Mouse (Mus musculus): ENCODE measurements around the gene Ngfr.
"Not testable (repeated sequence)": the region's sequence is repeated elsewhere in the genome, so short reads cannot be mapped to it uniquely, and the experiment has no call there.

Gene Ngfr

DNA sequence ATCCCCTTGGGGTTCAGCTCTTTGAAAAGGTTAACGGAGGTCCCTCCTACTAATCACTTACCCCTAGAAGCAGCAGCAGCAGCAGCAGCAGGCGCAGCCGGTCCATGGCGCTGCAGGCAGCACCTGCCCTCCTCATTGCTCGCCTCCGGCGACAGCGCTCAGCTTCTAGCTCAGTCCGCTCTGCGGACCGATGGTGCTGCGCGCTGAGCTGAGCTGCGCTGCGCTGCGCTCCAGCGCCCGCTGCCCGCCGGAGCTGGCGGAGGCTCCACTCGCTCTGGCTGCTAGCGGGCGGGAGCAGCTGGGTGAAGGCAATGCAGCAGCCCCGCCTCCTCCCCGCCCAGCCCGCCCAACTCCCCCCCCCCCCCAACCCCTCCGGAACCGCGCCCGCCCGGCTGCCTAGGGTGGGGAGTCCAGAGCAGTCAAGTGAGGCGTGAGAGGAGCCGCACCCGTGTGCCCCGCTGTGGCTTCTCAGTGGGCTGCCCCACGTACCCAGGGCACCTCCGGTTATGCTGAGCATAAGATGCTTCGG lies at the start of gene Ngfr:
TSS of gene Ngfr (minus strand) at position 313 of the 529 bp plus-strand sequence.
- no peak for DNase-seq (ENCODE audit: low spot score in 2 of 2)

DNA sequence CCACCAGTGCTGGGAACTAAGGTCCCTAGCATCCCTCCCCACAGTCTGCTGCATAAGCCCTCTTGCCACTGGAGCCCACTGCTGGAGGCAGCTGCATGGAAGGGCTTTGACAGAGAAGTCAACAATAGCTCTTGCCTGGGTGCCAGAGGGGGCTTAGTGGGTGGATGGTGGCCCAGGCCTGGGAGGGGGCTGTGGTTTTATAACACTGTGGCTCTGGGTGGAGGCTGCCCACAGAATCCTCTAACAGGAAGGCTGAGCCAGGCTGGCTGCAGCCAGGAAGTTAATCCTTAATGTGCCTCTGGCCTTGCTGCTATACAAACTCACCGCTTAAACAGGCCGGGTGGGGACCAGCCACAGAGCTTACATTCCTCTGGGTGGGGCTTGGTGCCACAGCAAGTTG lies 47.5 kb upstream of the Ngfr start:
- no peak for DNase-seq (ENCODE audit: low spot score in 2 of 2)

GRCm38 (mm10) chr11:95633512-95634000 lies 46.0 kb upstream of the Ngfr start:
- DNase-seq (ENCODE audit: low spot score in 2 of 2): no peak

DNA sequence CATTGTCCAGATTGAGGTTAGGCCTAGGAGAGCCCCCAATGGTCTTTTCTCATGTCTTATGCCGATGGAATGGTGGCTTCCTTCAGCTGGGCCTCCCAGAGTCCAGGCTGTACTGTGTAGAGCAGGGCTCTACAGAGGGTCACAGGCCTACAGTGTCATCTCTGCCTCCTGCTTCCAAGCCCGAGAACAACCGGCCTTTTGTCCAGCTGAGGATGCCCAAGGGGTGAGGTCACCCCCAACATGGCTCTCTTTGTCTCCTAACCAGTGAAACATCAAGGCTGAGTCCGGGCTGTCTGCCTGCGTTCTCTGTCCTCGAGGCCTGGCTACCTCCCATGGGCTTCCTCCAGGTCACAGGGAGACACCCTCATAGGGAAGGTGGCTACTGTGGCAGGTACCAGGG lies 44.9 kb upstream of the Ngfr start:
- DNase-seq (ENCODE audit: low spot score in 2 of 2): no peak

- no peak for DNase-seq (ENCODE audit: low spot score in 2 of 2)
These were observed 43.8 kb upstream of the Ngfr start for GRCm38 (mm10) chr11:95631301-95631700.

DNA sequence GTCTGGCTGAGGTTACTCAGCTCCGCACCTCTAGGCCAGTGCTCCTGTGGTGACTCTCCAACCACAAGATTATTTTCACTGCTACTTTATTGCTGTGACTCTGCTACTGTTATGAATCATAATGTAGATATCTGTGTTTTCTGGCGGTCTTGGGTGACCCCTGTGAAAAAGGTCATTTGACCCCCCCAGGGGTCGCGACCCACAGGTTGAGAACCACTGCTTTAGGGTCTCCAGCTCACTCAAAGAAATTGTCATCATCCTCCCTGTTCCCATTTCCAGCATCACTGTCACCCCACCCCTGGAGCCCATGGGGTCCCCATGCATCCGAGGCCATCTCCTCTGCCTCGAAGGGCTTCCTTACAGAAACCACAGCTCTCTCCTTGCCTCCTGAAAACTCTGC lies 43.0 kb upstream of the Ngfr start:
- DNase-seq (ENCODE audit: low spot score in 2 of 2): no peak

- DNase-seq (ENCODE audit: low spot score in 2 of 2): no peak
These were observed 34.9 kb upstream of the Ngfr start for GRCm38 (mm10) chr11:95622426-95622825.

DNA sequence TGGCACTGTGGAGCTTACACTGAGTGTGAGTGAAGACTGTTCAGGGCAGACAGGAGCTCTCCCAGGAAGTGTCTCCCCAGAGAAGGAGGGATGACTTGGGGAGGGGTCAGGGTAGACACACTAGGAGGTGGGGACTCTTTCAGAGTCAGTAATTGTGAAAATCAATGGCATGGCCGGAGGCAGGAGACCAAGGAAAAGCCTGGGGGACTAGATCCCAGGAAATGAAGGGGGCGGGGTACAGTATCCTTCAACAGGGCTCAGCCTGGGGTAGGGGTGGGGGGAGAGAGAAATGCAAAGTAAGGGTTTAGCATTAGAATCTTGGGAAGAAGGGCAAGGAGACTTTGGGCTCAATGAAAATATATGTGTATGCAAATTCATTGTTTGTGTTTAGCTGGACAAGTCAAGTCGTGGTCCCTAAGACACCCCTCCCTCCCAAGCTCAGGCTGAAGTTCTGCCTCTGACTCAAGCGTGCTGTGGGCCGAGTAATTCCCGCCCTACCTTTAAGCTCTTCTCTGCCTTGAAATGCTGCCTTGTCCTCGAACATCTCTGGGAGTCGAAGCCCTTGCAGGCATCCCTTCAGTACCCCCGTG lies 34.1 kb upstream of the Ngfr start:
- DNase-seq (ENCODE audit: low spot score in 2 of 2): no peak

GRCm38 (mm10) chr11:95621010-95621409 lies 33.5 kb upstream of the Ngfr start:
- DNase-seq (ENCODE audit: low spot score in 2 of 2): no peak

DNA sequence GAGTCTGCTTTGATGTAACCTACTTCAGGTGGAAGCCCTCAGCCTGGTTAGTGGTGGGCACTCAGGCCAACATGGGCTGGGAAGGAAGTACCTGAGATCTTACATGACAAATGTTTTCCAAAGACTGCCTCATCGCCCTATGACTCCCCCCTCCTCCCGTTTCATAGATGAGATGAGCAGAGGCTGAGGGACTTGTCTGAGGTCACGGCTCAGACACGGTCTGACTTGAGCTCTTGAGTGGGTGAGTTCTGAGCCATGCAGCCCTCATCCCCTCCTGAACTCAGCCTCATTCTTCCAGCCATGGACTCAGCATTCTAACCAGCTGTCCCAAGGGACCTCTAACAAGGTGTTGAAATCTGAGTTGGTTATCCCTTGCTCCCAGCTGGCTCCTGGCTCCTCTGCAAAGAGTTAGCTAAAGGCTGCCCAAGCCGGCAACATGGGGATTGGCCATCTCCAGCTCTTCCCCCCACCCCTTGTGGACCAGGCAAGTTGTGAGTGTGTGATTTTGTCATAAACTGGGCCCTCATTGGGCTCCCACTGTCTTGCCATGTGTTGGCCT lies 32.4 kb upstream of the Ngfr start:
- no peak for DNase-seq (ENCODE audit: low spot score in 2 of 2)

GRCm38 (mm10) chr11:95619081-95619480 lies 31.5 kb upstream of the Ngfr start:
- DNase-seq (ENCODE audit: low spot score in 2 of 2): no peak

DNA sequence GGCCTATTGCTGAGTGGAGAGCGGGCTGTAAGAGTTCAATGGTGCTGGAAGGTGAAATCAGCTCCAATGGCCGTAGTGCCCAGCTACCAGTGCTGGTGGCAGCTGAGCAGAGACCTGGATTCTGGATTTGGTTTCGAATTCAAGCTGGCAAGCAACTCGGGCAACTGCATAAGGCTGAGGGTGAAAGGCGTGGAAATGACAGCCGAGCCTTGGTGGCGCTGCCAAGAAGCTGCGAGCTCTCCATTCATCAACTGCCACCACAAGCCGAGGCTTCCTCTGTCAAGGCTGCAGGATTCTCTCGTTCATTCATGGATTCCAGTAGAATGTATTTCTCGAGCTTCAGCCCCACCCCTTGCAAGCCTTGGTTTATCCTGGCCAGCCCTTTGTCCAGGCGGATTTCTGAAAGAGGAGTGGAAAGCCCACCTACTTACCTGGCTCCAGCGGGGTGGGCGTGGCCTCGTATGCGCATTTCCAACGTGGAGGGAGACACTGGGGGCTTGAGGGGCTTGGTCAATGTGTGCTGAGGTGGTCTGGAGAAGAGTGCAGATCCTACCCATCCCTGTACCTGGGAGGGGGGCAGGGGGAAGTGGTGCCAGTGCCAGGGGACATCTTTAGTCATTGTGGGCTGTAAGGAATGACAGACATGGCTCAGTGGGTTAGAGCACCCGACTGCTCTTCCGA lies 30.4 kb upstream of the Ngfr start:
- no peak for DNase-seq (ENCODE audit: low spot score in 2 of 2)

DNA sequence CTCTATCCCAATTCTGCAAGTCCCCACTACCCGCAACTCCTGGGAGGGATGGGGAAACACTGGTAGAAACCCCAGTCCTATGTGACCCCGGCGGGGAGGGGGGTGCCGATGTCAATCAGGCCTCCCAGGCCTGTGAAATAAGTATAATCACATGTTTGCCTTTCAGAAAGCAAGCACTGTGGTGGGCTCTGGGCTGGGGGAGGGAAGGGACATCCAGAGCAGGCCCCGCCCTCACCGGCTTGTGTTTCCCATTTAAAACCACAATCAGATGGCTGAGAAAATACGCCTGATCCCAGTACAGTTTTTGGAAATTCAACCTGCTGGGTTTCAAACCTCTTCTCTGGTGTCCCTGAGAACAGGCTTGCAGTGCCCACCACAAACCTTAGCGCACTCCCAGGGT lies 27.2 kb upstream of the Ngfr start:
- no peak for DNase-seq (ENCODE audit: low spot score in 2 of 2)

GRCm38 (mm10) chr11:95611283-95611682 lies 23.7 kb upstream of the Ngfr start:
- no peak for DNase-seq (ENCODE audit: low spot score in 2 of 2)

GRCm38 (mm10) chr11:95610391-95610902 lies 22.9 kb upstream of the Ngfr start:
- no peak for DNase-seq (ENCODE audit: low spot score in 2 of 2)

GRCm38 (mm10) chr11:95609924-95610323 lies 22.4 kb upstream of the Ngfr start:
- DNase-seq (ENCODE audit: low spot score in 2 of 2): no peak

- not testable (repeated sequence) for DNase-seq (ENCODE audit: low spot score in 2 of 2)
These were observed 19.8 kb upstream of the Ngfr start for GRCm38 (mm10) chr11:95607286-95607685.

GRCm38 (mm10) chr11:95598214-95599062 lies 10.9 kb upstream of the Ngfr start:
- no peak for DNase-seq (ENCODE audit: low spot score in 2 of 2)

DNA sequence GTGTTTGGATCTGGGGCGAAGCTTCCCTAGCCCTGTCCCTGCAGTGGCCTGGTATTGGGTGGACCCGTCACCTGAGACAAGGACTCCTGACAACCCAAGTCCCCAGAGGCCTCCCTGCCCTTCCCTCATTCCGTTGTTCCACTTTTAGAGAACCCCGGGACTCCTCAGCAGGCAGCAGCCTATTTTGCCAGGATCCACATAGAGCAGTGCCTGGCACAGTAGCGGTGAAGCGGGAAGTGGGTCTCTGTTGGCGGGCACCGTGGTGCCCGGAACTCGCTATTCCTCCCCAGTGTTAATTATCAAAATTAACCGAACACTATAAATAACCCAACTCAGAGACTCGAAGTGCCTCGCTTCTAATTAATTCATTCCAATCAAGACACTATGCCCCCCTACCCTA lies 10.2 kb upstream of the Ngfr start:
- no peak for DNase-seq (ENCODE audit: low spot score in 2 of 2)

DNA sequence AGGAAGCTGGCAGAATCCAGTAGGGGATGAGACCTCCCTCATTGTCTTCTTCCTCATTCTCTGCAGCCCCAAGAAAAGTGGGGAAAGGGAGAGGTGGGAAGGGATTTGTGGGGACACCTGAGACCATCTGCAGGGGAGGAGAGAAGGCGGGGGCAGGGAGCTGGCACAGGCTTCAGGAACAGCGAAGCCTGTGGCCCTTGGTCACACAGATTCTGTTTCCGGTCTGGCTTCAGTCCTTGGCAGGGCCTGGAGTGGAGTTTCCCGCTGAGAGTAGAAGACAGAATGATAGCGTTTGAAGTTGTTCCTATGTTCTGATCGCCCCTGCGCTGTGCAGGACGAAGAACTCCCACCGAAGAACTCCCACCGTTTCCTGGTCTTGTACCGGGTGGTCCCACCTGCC lies 9.2 kb upstream of the Ngfr start:
- DNase-seq (ENCODE audit: low spot score in 2 of 2): no peak

GRCm38 (mm10) chr11:95596150-95596515 lies 8.6 kb upstream of the Ngfr start:
- DNase-seq (ENCODE audit: low spot score in 2 of 2): no peak
